Mouse (Mus musculus): Measurements from ENCODE around the gene Mad2l1bp.

GRCm38 (mm10) chr17:46098525-46098924 lies 54.8 kb downstream of the Mad2l1bp start:
- TF ChIP-seq POLR2A (IDR thresholded peaks at IDR 0.05; ENCODE audit: control insufficient read depth, extremely low read depth, insufficient read depth, low read length, poor library complexity) (no peak), CTCF (IDR thresholded peaks at IDR 0.05; ENCODE audit: borderline replicate concordance, control insufficient read depth, extremely low read depth, insufficient read depth, low read length, poor library complexity) (no peak)

All from thymus, adult 2 months (tissue).